13 mouse cellular contexts compared by ENCODE assay signal in genomic region chr12:55343998-55344397, GRCm38 (mm10). TPM values are rescaled to one million over a fixed set of nuclear protein-coding genes. Genes with fewer than 3 reads are reported as not detected.
DNase-seq lines count a peak whose midpoint lies in the region; ATAC-seq and TF ChIP-seq lines count a peak whose summit lies in the region.
"Had no signal": no experiment of that assay in that cellular context is flagged by ENCODE, and none has a peak within 500 bp of the region (broad histone marks: within the 10 kb centered on the region; RNA-seq: fewer than 3 reads in every experiment).

No protein-coding gene starts in this region.

- no peak for TF ChIP-seq CTCF in hindbrain, postnatal 0 days (IDR thresholded peaks at IDR 0.05; ENCODE audit: low read depth)
- no peak for TF ChIP-seq CTCF in stomach, postnatal 0 days (IDR thresholded peaks at IDR 0.05; ENCODE audit: low read depth)

- intact Hi-C loops in heart, postnatal 10 days (cut with DNase I) = no loop called here

- H3K9me3 ChIP-seq in heart, embryonic 13.5 days = no peaks in the 10 kb centered on the region
- no peaks in the 10 kb centered on the region for H3K9me3 ChIP-seq in midbrain, embryonic 13.5 days
- H3K9me3 ChIP-seq in midbrain, embryonic 11.5 days (ENCODE audit: control insufficient read depth, low read length) = no peaks in the 10 kb centered on the region
- no peaks in the 10 kb centered on the region for H3K9me3 ChIP-seq in hindbrain, postnatal 0 days (ENCODE audit: low read length)
- H3K9me3 ChIP-seq in stomach, postnatal 0 days (ENCODE audit: control insufficient read depth, low read length) = no peaks in the 10 kb centered on the region

- no peak for DNase-seq in heart, postnatal 10 days
- no peak for DNase-seq in midbrain, embryonic 11.5 days (ENCODE audit: low spot score, missing footprints)
- no peak for DNase-seq in hindbrain, postnatal 0 days (ENCODE audit: low spot score)
- DNase-seq in stomach, postnatal 0 days (ENCODE audit: low spot score) = no peak
- DNase-seq in kidney, postnatal 4 days = no peak
- no peak for DNase-seq in adrenal gland, adult 2 months
- DNase-seq: cerebellum, adult 11-12 months; heart, adult 2 months; left cerebral cortex, postnatal 4 days; thymus, postnatal 14 days had no signal

- no peak overlapping the region for H3K9ac ChIP-seq in heart, embryonic 13.5 days
- H3K9ac ChIP-seq in midbrain, embryonic 13.5 days (replicated peaks) = no peak overlapping the region
- no peak overlapping the region for H3K9ac ChIP-seq in midbrain, embryonic 11.5 days (ENCODE audit: low read length)
- no peak overlapping the region for H3K9ac ChIP-seq in hindbrain, postnatal 0 days (replicated peaks; ENCODE audit: low read length)
- H3K9ac ChIP-seq in stomach, postnatal 0 days (ENCODE audit: low read length) = no peak overlapping the region

- no peaks in the 10 kb centered on the region for H3K36me3 ChIP-seq in heart, embryonic 13.5 days
- no peaks in the 10 kb centered on the region for H3K36me3 ChIP-seq in midbrain, embryonic 13.5 days
- H3K36me3 ChIP-seq in midbrain, embryonic 11.5 days (ENCODE audit: control insufficient read depth, insufficient read depth, low read length) = no peaks in the 10 kb centered on the region
- no peaks in the 10 kb centered on the region for H3K36me3 ChIP-seq in hindbrain, postnatal 0 days (ENCODE audit: insufficient read depth, low read length)
- no peaks in the 10 kb centered on the region for H3K36me3 ChIP-seq in stomach, postnatal 0 days (ENCODE audit: control insufficient read depth, insufficient read depth, low read length)

- ATAC-seq in heart, embryonic 13.5 days (ENCODE audit: extremely low read depth, insufficient number of reproducible peaks, low FRiP score, low TSS enrichment) = no peak
- ATAC-seq in midbrain, embryonic 13.5 days = 0 out of 2 replicates have a peak, but pooled peaks have one; percentile 45
- no peak for ATAC-seq in midbrain, embryonic 11.5 days (ENCODE audit: low FRiP score)
- ATAC-seq in hindbrain, postnatal 0 days = 0 out of 2 replicates have a peak, but pooled peaks have one; percentile 53
- ATAC-seq in stomach, postnatal 0 days (ENCODE audit: low FRiP score, low TSS enrichment) = peak; percentile 22; the same call in 1 of the 2 replicates

- WGBS in heart, embryonic 13.5 days = 73% methylated on average over 11 of the region's 11 CpGs
- WGBS in midbrain, embryonic 13.5 days = 71% methylated on average over 11 of the region's 11 CpGs
- WGBS in midbrain, embryonic 11.5 days = 83% methylated on average over 11 of the region's 11 CpGs
- 69% methylated on average over 11 of the region's 11 CpGs for WGBS in hindbrain, postnatal 0 days
- 63% methylated on average over 11 of the region's 11 CpGs for WGBS in stomach, postnatal 0 days

- no peak for TF ChIP-seq EP300 in stomach, postnatal 0 days (optimal IDR thresholded peaks at IDR 0.05)

- H3K4me3 ChIP-seq in heart, embryonic 13.5 days = no peak overlapping the region
- H3K4me3 ChIP-seq in midbrain, embryonic 13.5 days (replicated peaks) = no peak overlapping the region
- no peak overlapping the region for H3K4me3 ChIP-seq in midbrain, embryonic 11.5 days (ENCODE audit: low read depth, low read length)
- H3K4me3 ChIP-seq in hindbrain, postnatal 0 days (ENCODE audit: low read length) = no peak overlapping the region
- H3K4me3 ChIP-seq in stomach, postnatal 0 days (ENCODE audit: low read depth, low read length) = no peak overlapping the region

- H3K4me1 ChIP-seq in heart, embryonic 13.5 days = peaks cover 16% of the 10 kb centered on the region
- no peaks in the 10 kb centered on the region for H3K4me1 ChIP-seq in midbrain, embryonic 13.5 days (replicated peaks)
- H3K4me1 ChIP-seq in midbrain, embryonic 11.5 days (ENCODE audit: control insufficient read depth, insufficient read depth, low read length) = no peaks in the 10 kb centered on the region
- no peaks in the 10 kb centered on the region for H3K4me1 ChIP-seq in hindbrain, postnatal 0 days (ENCODE audit: insufficient read depth, low read length)
- 0 out of 2 replicates have a peak, but pooled peaks cover 2% of the 10 kb centered on the region for H3K4me1 ChIP-seq in stomach, postnatal 0 days (replicated peaks; ENCODE audit: control insufficient read depth, insufficient read depth)

- H3K27me3 ChIP-seq in heart, embryonic 13.5 days (replicated peaks) = no peaks in the 10 kb centered on the region
- no peaks in the 10 kb centered on the region for H3K27me3 ChIP-seq in midbrain, embryonic 13.5 days
- H3K27me3 ChIP-seq in midbrain, embryonic 11.5 days (ENCODE audit: control insufficient read depth, insufficient read depth, low read length) = no peaks in the 10 kb centered on the region
- no peaks in the 10 kb centered on the region for H3K27me3 ChIP-seq in hindbrain, postnatal 0 days (ENCODE audit: insufficient read depth, low read length)
- no peaks in the 10 kb centered on the region for H3K27me3 ChIP-seq in stomach, postnatal 0 days (ENCODE audit: control insufficient read depth, insufficient read depth, low read length)
- H3K27me3 ChIP-seq: CH12.LX had no signal

- H3K4me2 ChIP-seq in heart, embryonic 13.5 days = no peak overlapping the region
- H3K4me2 ChIP-seq in midbrain, embryonic 13.5 days (replicated peaks) = no peak overlapping the region
- no peak overlapping the region for H3K4me2 ChIP-seq in midbrain, embryonic 11.5 days
- no peak overlapping the region for H3K4me2 ChIP-seq in hindbrain, postnatal 0 days (ENCODE audit: low read depth, low read length)
- H3K4me2 ChIP-seq in stomach, postnatal 0 days (replicated peaks; ENCODE audit: low read depth) = 0 out of 2 replicates have a peak overlapping the region, but pooled peaks have one; percentile 8

- H3K27ac ChIP-seq in heart, embryonic 13.5 days (replicated peaks) = peak overlapping the region; percentile 63
- peak overlapping the region; percentile 58; the same call in 1 of the 2 replicates for H3K27ac ChIP-seq in midbrain, embryonic 13.5 days
- H3K27ac ChIP-seq in midbrain, embryonic 11.5 days (ENCODE audit: low read depth, low read length) = no peak overlapping the region
- H3K27ac ChIP-seq in hindbrain, postnatal 0 days = peak overlapping the region; percentile 21; the same call in 1 of the 2 replicates
- H3K27ac ChIP-seq in stomach, postnatal 0 days (replicated peaks) = peak overlapping the region; percentile 56

RNA-seq across cellular contexts. Expression of gene Psma6, which starts 40.0 kb away (rescaled TPM):
- polyA plus RNA-seq in heart, embryonic 13.5 days (2015; fragmentation: Nextera tagmentation; extraction: Ambion mirVana) = 321 and 343 TPM in 2 replicates
- 100 to 1,000 TPM; 196 to 197 TPM for total RNA-seq in heart, postnatal 10 days (2021)
- polyA plus RNA-seq in midbrain, embryonic 13.5 days (2015; fragmentation: Nextera tagmentation; extraction: Ambion mirVana) = 464 and 465 TPM in 2 replicates
- polyA plus RNA-seq in midbrain, embryonic 11.5 days (2014; fragmentation: Nextera tagmentation; extraction: Ambion mirVana) = 506 and 513 TPM in 2 replicates
- 82.8 and 91.7 TPM in 2 replicates for total RNA-seq in hindbrain, postnatal 0 days (2014; rRNA removed)
- polyA plus RNA-seq in hindbrain, postnatal 0 days (2015; fragmentation: Nextera tagmentation; extraction: Ambion mirVana) = 444 and 446 TPM in 2 replicates
- polyA plus RNA-seq in stomach, postnatal 0 days (2015; fragmentation: Nextera tagmentation; extraction: Ambion mirVana) = 357 and 358 TPM in 2 replicates
- total RNA-seq in adrenal gland, adult 2 months (2021) = 100 to 1,000 TPM; 208 to 242 TPM
- 12.5 and 14.8 TPM in 2 replicates for polyA plus RNA-seq in adrenal gland, adult 2 months (2012; rRNA removed)

RNA-seq across cellular contexts. Expression of gene Ppp2r3c, which starts 41.2 kb away (rescaled TPM):
- 9.5 and 10.1 TPM in 2 replicates for polyA plus RNA-seq in heart, embryonic 13.5 days (2015; fragmentation: Nextera tagmentation; extraction: Ambion mirVana)
- 10 to 100 TPM; 10.9 to 11.2 TPM for total RNA-seq in heart, postnatal 10 days (2021)
- polyA plus RNA-seq in midbrain, embryonic 13.5 days (2015; fragmentation: Nextera tagmentation; extraction: Ambion mirVana) = 26.9 and 29.6 TPM in 2 replicates
- 33.4 and 37.4 TPM in 2 replicates for polyA plus RNA-seq in midbrain, embryonic 11.5 days (2014; fragmentation: Nextera tagmentation; extraction: Ambion mirVana)
- total RNA-seq in hindbrain, postnatal 0 days (2014; rRNA removed) = 7.7 and 10.2 TPM in 2 replicates
- 18.4 and 19.6 TPM in 2 replicates for polyA plus RNA-seq in hindbrain, postnatal 0 days (2015; fragmentation: Nextera tagmentation; extraction: Ambion mirVana)
- 7.2 and 8.0 TPM in 2 replicates for polyA plus RNA-seq in stomach, postnatal 0 days (2015; fragmentation: Nextera tagmentation; extraction: Ambion mirVana)
- total RNA-seq in adrenal gland, adult 2 months (2021) = 10 to 100 TPM; 11.3 to 12.9 TPM
- polyA plus RNA-seq in adrenal gland, adult 2 months (2012; rRNA removed) = 0.39 and 0.40 TPM in 2 replicates

RNA-seq across cellular contexts. Expression of gene 1110008L16Rik, which starts 44.6 kb away (rescaled TPM):
- polyA plus RNA-seq in heart, embryonic 13.5 days (2015; fragmentation: Nextera tagmentation; extraction: Ambion mirVana) = 9.8 and 10.3 TPM in 2 replicates
- total RNA-seq in heart, postnatal 10 days (2021) = 10 to 100 TPM in 1 of 2 experiments, 1 to 10 TPM in 1; 9.6 to 10.1 TPM
- polyA plus RNA-seq in midbrain, embryonic 13.5 days (2015; fragmentation: Nextera tagmentation; extraction: Ambion mirVana) = 9.2 and 11.6 TPM in 2 replicates
- 17.1 and 17.9 TPM in 2 replicates for polyA plus RNA-seq in midbrain, embryonic 11.5 days (2014; fragmentation: Nextera tagmentation; extraction: Ambion mirVana)
- total RNA-seq in hindbrain, postnatal 0 days (2014; rRNA removed) = 9.8 and 10.4 TPM in 2 replicates
- 7.6 and 7.8 TPM in 2 replicates for polyA plus RNA-seq in hindbrain, postnatal 0 days (2015; fragmentation: Nextera tagmentation; extraction: Ambion mirVana)
- 30.0 and 30.2 TPM in 2 replicates for polyA plus RNA-seq in stomach, postnatal 0 days (2015; fragmentation: Nextera tagmentation; extraction: Ambion mirVana)
- 10 to 100 TPM; 18.0 to 20.7 TPM for total RNA-seq in adrenal gland, adult 2 months (2021)
- polyA plus RNA-seq in adrenal gland, adult 2 months (2012; rRNA removed) = 3.1 and 4.5 TPM in 2 replicates

Comparison
In these comparisons a context has a peak if more than half of its experiments do, and no peak if none do; other contexts are left out.
1. ATAC-seq: peak in midbrain, embryonic 13.5 days (single experiment), hindbrain, postnatal 0 days (single experiment) and stomach, postnatal 0 days (single experiment); none in heart, embryonic 13.5 days (single experiment) and midbrain, embryonic 11.5 days (single experiment).
2. RNA of gene Psma6, which starts 40.0 kb away (polyA plus RNA-seq): 506 to 513 TPM in midbrain, embryonic 11.5 days, 464 to 465 TPM in midbrain, embryonic 13.5 days, 444 to 446 TPM in hindbrain, postnatal 0 days, 357 to 358 TPM in stomach, postnatal 0 days and 321 to 343 TPM in heart, embryonic 13.5 days; 12.5 to 14.8 TPM in adrenal gland, adult 2 months; every median in the first group is over 10 times any median in the second.